Mouse (Mus musculus): Measurements from ENCODE around the gene Cox4i2.

The Cox4i2 gene

DNA sequence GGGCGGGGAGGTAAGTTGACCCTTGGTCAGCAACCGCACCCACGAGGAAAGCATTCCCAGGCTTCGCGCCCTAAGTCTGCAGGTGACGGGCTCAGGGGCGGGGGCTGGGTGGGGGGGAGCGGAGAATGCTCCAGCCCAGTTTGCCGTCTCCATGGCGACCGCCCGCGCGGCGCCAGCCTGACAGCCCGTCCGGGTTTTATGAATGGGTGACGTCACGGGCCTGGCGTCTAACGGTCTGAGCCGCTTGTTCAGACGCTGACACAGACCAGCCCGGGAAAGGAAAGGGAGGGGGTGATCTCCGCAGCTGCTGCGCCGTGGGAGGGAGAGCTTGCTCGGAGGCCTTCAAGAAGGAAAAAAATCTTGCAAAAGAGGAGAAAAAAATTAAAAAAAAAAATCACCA lies 19.0 kb upstream of the Cox4i2 start:
- DNase-seq: peak; percentile 71 to 88

DNA sequence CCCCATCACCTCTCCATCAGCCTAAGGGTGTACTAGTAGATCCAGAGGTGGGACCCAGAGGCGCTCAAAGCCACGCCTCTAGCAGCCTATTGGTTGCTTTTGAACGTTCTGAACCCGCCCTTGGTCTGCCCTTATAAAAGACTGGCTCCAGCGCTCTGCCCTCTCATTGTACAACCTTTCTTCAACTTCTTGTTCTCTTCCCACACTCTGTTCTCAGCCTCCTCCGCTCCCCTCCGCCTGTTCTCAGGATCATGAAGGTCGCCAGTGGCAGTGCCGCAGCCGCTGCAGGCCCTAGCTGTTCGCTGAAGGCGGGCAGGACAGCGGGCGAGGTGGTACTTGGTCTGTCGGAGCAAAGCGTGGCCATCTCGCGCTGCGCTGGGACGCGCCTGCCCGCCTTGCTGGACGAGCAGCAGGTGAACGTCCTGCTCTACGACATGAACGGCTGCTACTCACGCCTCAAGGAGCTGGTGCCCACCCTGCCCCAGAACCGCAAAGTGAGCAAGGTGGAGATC lies 17.8 kb upstream of the Cox4i2 start, which contains the start of gene Id1:
Gene Id1, plus strand, starts transcription at position 162 of the 512 bp plus-strand sequence.
- DNase-seq: peak; percentile 59 to 60

DNA sequence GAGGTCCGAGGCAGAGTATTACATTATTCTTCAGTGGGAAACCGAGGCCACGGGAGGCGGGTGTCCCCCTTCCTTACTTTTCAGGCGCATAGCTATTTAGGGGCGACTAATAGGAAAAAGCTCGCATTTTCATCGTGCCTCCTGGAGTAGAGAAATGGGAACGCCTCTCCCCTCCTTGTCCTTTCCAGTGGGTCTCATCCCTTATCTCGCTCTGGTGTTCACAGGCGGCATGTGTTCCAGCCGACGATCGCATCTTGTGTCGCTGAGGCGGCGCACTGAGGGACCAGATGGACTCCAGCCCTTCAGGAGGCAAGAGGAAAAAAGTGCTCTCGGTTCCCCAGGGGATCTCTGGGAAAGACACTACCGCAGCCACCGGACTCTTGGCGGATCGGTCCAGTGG lies 17.2 kb upstream of the Cox4i2 start:
- DNase-seq: peak; percentile 48 to 58

DNA sequence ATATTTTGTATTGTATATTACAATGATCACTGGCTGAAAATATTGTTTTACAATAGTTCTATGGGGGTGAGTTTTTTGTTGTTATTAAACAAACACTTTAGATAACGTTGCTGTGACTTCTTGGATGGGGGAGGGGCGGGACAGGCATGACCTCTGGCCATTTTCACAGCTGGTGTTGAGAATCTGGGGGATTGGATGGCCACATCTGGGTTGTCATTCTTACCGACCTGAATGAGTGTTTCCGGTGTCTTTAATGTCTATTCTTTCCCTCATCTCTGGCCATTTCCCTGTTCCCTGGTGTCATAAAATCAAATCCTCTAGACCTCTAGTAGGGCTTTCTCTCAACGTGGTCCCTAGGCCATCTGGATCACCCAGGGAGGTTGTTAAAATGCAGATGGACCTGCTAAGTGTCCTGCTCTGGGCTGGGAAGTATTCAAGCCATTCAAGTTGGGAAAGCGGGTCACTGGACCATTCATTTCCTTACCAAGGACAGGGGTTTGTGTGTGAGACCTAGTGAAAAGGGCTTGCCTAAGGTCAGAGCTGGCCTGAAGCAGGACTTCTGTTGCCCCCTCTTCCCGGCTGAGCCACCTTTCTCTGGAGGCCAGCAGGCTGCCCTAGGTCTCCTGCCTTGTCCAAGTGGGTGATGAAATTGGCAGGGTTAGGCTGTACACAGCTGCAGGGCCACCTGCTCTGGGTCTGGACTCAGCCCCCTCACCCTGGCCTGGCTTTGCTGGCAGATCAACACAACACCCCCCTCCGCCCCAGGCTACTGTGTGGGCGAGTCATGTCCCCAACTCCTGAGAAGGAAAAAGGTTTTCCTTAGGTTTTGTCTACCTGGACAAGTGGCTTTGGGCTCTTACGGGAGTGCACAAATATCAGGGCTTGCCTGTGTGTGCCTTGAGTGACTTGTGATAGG lies 16.4 kb upstream of the Cox4i2 start:
- DNase-seq: no peak

DNA sequence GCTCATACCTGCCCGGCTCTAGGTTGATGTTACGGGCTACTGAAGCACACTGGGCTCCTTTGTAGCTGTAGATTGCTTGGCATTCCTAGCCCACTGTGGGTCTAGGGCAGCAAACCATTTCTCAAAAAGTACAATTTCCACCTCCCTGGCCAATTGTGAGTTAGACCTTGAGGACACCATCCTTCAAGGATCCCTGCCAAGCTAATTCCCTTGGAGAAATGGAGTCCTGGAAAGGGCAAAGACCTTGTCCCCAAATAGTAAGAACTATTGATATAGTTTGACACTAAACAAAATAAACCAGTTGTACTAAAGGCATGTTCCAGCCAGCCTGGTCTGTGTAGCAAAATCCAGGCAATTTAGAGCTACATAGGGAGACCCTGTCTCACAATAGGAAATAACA lies 15.6 kb upstream of the Cox4i2 start:
- DNase-seq: no peak

DNA sequence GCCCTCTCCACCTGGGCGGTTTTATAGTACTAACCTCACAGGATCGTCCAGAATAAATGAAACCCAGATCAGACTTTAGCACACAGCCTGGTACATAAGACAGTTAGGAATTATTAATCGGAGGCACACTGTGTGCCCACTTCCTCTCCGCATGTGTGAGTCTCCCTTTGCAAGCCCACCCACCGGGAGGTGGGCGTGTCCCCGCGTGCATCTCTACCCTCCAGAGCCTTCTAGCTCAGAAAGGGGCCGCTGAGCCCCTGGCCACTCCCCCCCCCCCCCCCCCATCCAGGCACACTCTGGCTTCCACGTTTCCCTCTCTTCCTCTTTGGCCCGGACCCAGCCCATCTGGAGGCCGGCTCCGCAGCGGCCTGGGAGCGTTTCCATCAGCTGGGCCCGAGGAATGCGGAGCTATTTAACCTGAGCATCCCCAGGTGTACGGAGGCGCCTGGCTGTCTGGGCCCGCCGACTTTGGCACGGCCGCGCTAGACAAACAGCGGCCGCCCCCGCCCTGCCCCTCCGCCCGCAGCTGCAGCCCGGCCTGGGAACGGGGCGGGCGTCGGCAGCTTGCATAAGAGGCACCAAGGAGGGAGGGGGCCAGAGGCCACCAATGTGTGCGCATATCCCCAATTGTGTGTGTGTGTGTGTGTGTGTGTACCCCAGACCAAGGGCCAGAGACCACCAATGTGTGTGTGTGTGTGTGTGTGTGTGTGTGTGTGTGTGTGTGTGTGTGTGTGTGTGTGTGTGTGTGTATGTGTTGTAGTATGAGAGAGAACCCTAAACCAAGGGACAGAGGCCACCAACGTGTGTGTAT lies 14.7 kb upstream of the Cox4i2 start:
- DNase-seq: peak; percentile 38 to 61

DNA sequence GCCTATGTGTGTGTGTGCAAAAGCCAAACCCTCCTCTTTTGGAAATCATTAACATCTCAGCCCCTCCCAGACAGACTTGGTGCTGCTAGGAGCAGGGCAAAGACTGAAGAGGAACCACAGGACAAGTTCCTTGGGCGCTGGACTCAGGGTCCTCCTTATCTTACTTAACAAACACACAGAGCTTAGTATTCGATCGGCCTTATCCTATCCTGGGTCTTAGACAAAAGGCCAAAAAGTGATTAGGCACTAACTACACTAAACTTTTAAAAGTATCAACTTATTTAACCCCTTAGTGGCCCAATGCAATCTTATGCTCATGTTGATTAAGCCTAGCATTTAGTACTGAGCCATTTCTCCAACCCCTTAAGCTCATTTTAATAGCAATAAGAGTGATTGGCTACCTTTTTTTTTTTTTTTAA lies 14.1 kb upstream of the Cox4i2 start:
- DNase-seq: no peak

DNA sequence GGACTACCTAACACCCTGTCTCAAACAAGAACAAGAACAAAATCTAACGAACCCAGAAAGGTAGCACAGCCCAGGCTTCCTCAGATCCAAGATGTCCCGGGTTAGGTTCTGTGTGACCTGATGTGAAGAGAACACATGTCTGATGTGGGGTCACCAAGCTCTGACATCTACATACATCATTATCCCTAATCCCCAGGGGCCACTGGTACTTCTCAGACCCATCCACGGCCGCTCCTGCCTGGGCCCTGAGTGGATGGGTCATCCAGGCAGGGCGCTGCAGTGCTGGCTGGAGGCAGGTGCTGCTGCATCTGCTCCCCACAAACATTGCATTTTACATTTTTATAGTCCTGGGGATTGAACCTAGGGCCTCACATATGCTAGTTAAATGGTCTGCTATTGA lies 13.5 kb upstream of the Cox4i2 start:
- no peak for DNase-seq

DNA sequence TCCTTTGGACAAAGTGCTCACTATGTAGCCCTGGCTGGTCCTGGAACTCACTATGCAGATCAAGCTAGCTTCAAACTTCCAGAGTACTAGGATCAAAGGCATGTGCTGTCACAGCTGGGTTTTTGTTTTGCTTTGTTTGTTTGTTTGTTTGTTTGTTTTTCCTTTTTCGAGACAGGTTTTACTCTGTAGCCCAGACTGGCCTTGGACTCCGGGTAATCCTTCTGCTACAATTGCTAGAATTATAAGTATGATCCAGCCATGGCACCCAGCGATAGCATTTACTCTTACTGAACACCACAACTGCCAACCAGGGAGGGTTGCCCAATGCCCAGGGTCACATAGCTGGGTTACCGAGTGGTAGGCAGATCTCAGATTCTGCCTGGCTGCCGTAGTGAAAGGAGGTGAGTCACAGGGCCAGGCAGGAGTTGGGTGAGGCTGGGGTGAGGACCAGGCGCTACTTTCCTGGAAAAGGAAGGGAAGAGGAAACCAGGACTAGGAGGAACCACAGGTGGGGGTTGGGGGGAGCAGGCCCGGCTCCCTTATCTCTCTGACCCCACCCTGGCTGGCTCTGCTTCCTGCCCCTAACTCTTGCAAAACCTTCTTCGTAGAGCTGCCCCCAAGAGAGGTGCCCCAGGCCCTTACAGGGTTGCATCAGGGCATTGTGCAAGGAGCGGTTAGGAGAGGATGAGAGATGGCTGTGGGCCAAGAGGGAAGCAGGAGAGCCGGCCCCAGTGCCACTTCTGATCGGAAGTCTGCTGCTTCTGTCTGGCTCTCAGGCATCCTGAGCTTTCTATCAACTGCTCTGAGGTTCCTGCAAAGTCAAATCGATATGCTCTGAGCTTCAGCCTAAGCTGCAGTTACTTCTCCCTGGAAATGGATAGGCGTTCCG lies 12.6 kb upstream of the Cox4i2 start:
- DNase-seq: peak in 1 of 2 experiments; percentile 32

DNA sequence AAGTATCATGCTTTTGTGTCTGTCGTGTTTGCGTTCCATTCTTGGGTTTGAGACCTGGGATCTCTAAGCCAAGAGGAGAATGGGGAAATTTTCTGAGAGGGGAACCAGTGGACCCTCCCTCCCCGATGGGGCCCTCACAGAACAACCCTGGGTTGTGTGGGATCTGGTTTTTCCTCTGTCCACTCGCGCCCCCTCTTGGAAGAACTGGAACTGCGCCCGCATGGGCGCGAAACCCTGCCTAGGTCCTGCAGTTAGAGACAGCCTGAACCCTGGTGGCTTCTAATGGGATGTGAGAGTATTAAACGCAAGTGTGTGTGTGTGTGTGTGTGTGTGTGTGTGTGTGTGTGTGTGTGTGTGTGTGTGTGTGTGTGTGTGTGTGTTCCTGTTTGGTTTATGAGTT lies 11.5 kb upstream of the Cox4i2 start:
- DNase-seq: peak; percentile 56 to 72

DNA sequence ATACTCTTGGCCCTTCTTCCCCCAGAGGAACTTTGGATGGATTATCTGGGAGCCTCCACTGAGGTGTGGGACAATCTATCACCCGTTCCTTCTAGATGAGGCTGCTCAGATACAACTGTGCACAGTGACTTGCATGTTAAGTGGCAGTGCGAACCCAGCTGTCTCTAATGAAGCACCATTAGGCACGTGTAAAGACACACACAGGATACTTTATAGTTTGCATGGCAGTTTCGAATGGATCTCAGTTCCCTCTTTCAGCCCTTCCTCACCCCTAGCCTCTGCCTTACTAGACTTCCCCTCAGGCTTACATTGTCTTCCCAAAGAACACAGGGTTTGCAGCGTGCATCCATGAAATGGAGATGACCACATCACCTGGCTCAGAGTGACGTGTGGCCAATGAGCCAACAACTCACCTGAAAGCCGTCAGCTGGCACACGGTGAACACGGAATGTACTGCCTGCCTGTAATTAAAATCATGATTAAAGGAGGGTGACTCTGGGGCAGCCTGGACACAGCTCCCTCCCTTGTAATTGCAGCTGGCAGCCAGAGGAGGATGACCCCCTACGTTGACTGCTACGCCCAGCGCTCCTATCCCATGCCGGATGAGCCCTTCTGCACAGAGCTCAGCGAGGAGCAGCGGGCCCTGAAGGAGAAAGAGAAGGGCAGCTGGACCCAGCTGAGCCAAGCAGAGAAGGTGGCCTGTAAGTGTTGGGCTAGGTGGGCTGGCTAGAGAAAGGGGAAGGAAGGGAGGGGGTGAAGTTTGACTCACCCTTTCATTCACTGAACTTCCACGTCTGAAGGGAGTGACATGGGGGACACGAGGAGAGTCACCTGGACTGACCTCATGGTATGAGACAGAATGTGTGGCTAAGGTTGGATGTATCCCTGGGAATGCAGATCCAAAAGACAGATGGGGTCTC lies 2.8 kb downstream of the Cox4i2 start:
- DNase-seq: peak in 1 of 2 experiments; percentile 10

DNA sequence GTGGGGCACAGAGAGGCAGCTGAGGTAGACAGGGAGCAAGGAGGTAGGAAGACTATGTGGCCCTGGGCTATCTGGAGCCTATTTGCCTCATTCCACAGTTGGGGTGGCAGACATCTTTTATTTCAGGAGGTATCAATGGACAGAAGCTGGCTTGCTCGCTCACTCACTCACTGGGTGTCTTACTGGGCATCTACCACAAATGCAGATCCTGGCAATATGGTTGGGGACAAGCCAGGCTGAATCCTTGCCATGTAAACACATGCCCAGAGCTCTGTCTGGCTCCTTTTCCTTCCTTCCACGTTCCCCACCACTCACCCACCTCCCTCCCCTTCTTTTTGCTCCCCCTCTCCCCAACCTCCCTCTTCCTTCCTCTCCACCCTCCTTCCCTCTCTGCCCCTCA lies 3.5 kb downstream of the Cox4i2 start:
- DNase-seq: peak; percentile 69 to 76

DNA sequence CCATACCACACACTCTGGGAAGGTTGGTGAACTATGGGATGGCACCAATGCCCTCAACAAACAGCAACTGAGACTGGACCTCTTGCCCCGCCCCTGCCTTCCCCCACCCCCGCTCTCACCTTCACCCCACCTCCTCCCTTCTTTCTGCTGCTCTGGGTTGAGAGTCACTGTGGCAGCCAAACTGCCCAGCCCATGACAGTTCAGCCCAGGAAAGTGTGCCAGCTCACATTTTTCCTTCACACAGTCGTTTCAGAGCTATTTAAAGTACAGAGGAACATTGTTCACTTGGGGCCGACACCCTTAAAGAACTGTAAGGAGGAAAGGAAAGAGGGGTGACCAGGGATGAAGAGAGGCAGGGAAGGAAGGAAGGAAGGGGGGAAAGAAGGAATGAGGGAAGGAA lies 4.4 kb downstream of the Cox4i2 start:
- no peak for DNase-seq

DNA sequence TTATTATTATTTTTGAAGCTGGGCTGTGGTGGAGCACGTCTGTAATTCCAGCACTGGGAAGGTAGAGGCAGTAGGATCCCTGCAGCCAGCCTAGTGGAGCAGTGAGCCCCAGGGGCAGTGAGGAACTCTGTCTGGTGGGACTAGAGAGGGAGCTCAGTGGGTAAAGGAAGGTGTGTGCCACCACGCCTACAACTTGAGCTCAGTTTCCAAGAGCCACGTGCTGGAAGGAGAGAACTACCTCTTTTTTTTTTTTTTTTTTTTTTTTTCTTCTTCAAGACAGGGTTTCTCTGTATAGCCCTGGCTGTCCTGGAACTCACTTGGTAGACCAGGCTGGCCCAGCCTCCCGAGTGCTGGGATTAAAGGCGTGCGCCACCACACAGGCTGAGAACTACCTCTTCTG lies 9.3 kb downstream of the Cox4i2 start:
- DNase-seq: no peak

DNA sequence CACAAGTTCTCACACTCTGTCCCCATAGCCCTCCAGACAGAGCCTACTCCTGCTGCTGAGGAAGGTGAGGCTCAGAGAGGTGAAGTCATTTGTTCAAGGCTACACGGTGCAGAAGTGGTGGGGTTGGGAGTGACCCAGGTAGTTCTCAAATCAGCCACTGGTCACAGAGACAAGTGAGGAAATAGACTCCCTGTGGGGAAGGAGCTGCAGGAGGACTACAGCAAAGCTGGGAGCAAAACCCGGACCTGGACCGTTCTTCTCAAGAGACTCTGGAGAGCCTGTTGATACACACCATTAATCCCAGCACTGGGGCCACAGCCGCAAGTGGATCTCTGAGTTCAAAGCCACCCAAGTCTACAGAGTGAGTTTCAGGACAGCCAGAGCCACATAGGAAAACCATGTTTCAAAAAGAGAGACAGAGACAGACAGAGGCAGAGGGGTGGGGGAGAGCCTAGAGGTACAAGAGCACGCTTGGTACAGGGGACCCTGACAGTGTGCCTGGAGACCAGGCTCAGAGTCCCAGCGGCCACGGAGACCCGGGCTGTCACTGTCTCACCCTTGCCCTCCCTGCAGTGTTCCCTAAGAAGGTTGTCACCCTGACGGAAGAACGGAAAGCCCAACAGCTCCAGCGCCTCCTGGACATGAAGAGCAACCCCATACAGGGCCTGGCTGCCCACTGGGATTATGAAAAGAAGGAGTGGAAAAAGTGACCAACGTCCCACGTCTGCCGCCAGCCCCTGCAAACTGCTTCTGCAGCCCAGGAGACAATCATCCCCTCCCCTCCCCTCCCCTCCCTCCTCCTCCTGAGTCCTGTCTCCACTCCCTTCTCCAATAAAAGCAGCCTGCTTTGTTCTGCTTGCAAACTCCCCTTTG lies 10.4 kb downstream of the Cox4i2 start:
- DNase-seq: peak in 1 of 2 experiments; percentile 48

DNA sequence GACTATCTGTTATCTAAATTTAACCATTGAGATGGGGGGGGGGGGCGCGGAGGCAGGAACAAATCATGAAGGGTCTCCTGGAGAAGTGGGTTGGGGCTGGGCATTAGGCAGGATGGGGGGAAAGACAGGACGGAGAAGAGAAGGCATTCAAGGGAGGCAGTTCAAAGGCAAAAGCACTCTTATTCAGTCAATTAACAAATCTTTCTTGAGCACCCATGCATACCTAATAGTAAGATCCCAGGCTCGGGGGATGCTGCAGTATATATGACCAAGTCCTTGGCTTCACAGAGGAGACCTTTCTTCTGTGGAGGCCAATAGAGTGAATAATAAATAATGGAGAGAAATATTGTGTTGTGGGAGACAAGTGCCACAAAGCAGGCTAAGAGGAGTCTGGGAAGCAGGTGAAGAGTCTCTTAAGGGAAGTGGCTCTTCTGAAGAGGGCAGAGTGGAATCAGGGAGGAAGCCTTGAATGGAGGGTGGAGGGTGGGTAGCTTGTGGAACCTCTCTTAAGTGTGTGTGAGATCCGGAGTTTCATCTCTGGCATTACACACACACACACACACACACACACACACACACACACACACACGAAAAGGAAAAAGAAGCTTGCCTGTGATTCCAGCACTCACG lies 11.2 kb downstream of the Cox4i2 start:
- DNase-seq: no peak

DNA sequence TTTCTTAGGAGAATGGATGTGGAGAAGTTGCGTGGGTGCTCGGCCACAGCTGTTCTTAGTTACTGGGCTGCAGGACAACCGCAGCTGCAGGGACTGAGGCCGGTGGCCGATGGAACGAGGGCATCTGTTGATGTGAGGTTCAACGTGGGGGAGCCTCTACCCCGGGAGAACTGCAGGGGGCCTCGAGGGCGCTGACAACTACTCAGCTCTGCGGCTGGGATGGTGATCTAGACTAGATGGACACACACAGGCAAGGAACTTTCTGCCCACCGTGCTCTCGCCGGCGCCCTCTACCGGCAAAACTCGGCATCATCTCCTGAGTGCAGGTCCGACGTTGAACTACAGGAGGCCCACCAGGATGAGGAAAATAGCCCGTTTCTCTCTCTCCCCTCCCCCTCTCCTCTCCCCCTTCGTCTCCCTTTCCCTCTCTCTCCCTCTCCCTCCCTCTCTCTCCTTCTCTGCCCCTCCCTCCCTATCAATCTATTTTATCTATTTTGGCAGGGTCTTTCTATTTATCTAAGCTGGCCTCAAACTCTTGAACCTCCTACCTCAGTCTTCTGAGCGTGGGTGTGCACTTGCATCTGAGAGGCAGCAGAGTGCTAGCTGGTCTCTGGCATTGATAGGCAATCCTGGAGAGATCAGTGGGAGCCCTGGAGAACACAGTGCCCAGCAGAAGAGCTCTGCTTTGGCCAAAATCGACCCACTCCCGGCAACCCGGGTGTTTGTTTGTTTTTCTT lies 12.6 kb downstream of the Cox4i2 start:
- peak; percentile 91 to 95 for DNase-seq

DNA sequence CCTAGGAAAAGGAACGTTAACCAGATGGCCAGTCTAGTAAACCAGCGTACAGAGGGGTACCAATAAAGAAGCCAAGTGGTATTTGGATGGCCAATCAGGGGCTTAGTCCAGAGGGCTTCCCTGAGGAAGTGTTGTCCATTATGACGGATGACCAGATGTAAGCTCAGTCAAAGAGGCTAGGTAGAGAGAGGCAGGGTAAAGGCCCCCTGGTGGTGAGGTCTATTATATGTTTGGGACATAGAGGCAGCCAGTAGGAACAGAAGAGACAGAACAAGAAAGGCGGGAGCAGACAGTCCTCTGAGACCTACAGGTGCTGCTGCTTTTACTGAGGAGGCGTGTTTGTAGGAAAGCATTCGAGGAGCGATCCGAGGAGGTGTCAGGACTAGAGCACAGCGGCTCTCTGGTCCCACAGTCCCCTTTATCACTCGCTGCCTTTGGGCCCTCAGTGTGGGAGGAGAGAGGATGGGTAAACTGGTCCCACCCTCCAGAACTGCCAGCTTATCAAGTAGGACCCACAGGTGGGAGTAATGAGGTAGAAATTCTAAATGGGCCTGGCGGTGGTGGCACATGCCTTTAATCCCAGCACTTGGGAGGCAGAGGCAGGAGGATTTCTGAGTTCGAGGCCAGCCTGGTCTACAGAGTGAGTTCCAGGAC lies 13.8 kb downstream of the Cox4i2 start:
- DNase-seq: peak; percentile 37 to 61
